Mouse (Mus musculus) megakaryocyte, adult 5-6 weeks (primary cell): ENCODE results near the gene Pak3. TPM values are rescaled to one million over a fixed set of nuclear protein-coding genes. Genes with fewer than 3 reads are reported as not detected.

ENCODE experiments used
- ATAC-seq: 2 replicates; pipeline ENCODE4 v1.8.0; 2016; ENCODE audit warnings: mild to moderate bottlenecking, inconsistent platforms; ENCODE audit not compliant: poor library complexity, severe bottlenecking
- total RNA-seq, 2 experiments: library from RNA; stranded (forward) in 1 of 2; stranded (reverse) in 1 of 2; fragments of 153-499, 151-499 nt in 1 of 2; fragments of 221-1000, 200-1000 nt in 1 of 2; gene quantifications; 2 replicates each; pipeline versions ENCODE4 v1.2.3 to v1.2.4; 2015 to 2017

The Pak3 gene
- total RNA-seq, 2 experiments from 2014 or later = not detected

GRCm38 (mm10) chrX:143655177-143655492, 136.7 kb downstream of the Pak3 start:
- ATAC-seq = no peak

- no peak for ATAC-seq
Observed at GRCm38 (mm10) chrX:143664221-143665150, 146.1 kb downstream of the Pak3 start.

GRCm38 (mm10) chrX:143665771-143666170, 147.4 kb downstream of the Pak3 start:
- ATAC-seq = no peak

GRCm38 (mm10) chrX:143666991-143667390, 148.6 kb downstream of the Pak3 start:
- ATAC-seq = no peak

GRCm38 (mm10) chrX:143668242-143668641, 149.9 kb downstream of the Pak3 start:
- no peak for ATAC-seq

GRCm38 (mm10) chrX:143678566-143678965, 160.2 kb downstream of the Pak3 start:
- ATAC-seq = no peak

GRCm38 (mm10) chrX:143722250-143722649, 203.9 kb downstream of the Pak3 start:
- no peak for ATAC-seq

GRCm38 (mm10) chrX:143725411-143725810, 207.0 kb downstream of the Pak3 start:
- no peak for ATAC-seq

- ATAC-seq = no peak
Observed at GRCm38 (mm10) chrX:143736035-143736434, 217.6 kb downstream of the Pak3 start.

- ATAC-seq = no peak
Observed at GRCm38 (mm10) chrX:143739171-143739570, 220.8 kb downstream of the Pak3 start.

- ATAC-seq = no peak
Observed at GRCm38 (mm10) chrX:143762556-143762955, 244.2 kb downstream of the Pak3 start.

GRCm38 (mm10) chrX:143815948-143816347, 297.6 kb downstream of the Pak3 start:
- ATAC-seq = no peak

- ATAC-seq = no peak
Observed at GRCm38 (mm10) chrX:143818961-143819360, 300.6 kb downstream of the Pak3 start.

GRCm38 (mm10) chrX:143826521-143826920, 308.1 kb downstream of the Pak3 start:
- ATAC-seq = no peak

- no peak for ATAC-seq
Observed at GRCm38 (mm10) chrX:143827212-143827611, 308.8 kb downstream of the Pak3 start, which contains the start of gene Capn6. Capn6 (minus strand) TSS chrX:143827414.

GRCm38 (mm10) chrX:143846637-143847036, 328.2 kb downstream of the Pak3 start:
- ATAC-seq = no peak

Other genes with a start within 250 kb of the Pak3 start
- gene Chrdl1, start 124.3 kb upstream of the Pak3 start, total RNA-seq (2015) = 0.23 and 0.85 TPM in 2 replicates
- 1.1 and 1.4 TPM in 2 replicates for gene Chrdl1, start 124.3 kb upstream of the Pak3 start, total RNA-seq (2017)